Mouse (Mus musculus) kidney, postnatal 36 days (tissue): ENCODE data around the gene Opa1.

Experiments used
- DNase-seq, 2 experiments: peaks; one replicate each; pipeline ENCODE4 v3.0.0; 2021 to 2022; ENCODE audit warnings: mixed read lengths in 2 of 2

Opa1 gene

GRCm38 (mm10) chr16:29693025-29693682 is 114.0 kb downstream of the Opa1 start:
- no peak for DNase-seq

GRCm38 (mm10) chr16:29693791-29694419 is 114.8 kb downstream of the Opa1 start:
- DNase-seq, result no peak

GRCm38 (mm10) chr16:29694420-29694959 is 115.4 kb downstream of the Opa1 start:
- no peak for DNase-seq
